Mouse (Mus musculus) granulocyte monocyte progenitor cell, adult 5-6 weeks (primary cell): ENCODE results near the gene Sec1. TPM values are rescaled to one million over a fixed set of nuclear protein-coding genes. Genes with fewer than 3 reads are reported as not detected.

ENCODE experiments used
- ATAC-seq: replicated peaks from 2 replicates; pipeline ENCODE4 v1.8.0; 2016; ENCODE audit warnings: mild to moderate bottlenecking, moderate TSS enrichment, inconsistent platforms; ENCODE audit not compliant: poor library complexity, severe bottlenecking
- total RNA-seq, 2 experiments: library from RNA; stranded (forward) in 1 of 2; stranded (reverse) in 1 of 2; fragments of 200-712, 200-1000 nt in 1 of 2; fragments of >200 nt in 1 of 2; fragmentation: Nextera tagmentation in 1 of 2; gene quantifications; 2 replicates each; pipeline ENCODE4 v1.2.3; 2014 to 2017

Gene Sec1
- total RNA-seq, 2 experiments from 2014 or later = not detected

DNA sequence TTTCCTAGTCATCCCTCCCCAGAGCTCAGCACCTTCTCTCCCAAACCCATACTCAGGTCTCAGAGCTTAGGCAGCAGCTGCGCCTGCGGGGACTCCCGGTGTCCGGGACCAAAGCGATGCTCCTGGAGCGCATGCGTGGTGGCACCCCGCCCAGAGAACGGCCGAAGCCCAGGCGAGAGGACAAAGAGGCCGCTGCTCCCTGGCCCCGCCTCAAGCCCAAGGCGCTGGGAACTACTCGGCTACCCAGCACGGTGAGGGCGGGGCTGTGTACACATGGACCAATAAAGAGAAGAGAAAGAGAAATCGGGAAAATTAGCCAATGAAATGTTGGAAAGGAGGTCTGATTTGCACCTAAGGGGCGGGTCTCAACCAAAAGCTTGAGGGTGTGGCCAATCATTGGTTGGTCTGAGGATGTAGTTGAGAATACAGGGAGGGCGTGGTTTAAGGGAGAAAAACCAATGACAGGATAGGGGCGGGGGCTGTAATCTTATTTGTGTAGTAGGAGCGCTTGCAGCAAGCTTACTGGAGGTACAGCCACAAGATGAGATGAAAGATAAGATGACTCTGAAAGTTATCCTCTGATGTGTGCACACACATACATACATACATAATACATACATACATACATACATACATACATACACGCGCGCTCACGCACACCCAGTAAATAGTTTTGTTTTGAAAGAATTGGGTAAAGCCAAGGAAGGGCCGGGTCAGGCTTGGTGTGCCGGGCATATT lies 50.6 kb downstream of the Sec1 start:
- ATAC-seq = peak; percentile 88

- no peak for ATAC-seq
These were observed 51.5 kb downstream of the Sec1 start for GRCm38 (mm10) chr7:45642503-45643255.

DNA sequence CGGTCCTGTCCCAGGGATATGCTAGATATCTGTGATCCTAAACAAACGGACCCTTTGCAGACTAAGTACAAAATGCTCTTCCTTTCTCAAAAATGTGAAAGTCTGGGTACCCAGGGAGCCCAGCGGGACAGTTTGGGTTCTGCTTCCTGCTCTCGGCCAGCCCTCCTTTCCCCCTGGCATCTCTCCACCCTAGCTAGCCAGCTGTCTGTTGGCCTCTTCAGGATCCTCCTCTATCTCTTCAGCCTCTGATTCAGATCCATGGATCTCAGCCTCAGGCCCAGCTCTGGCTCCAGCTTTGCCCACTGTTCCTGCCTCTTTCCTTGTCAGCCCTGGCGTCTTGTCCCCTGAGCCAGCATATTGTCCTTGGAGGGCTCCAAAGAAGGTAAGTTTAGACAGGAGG lies 52.1 kb downstream of the Sec1 start:
- ATAC-seq = no peak

DNA sequence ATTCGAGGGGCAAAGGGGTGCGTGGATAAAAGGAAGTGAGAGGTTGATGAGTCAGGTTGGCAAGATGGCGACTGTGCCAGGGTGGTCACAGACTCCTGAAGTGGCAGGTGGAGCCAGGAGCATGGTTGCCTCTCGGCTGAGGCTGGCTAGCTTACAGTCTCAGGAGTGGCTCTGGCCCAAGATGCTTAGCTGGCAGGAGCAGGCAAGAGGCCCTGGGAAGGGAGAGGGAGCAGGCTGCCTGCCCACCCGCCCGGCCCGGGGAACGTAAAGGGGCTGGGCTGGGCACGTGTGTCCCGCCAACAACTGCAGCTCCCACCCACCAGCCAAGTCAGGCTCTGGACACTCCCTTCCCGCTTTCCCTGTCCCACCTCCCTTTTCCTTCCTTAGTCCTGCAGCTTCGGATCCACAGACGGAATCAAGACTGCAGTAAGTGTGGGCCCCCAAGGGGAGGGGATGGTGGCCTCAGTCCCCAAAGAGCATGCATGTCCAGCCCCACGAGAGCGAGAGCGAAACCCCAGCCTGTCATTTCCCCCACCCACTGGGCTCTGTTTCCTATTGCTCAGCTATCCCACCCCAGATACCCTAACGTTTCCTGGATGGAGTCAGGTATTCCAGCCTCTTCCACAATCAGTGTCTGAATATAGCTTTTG lies 52.7 kb downstream of the Sec1 start:
- ATAC-seq = no peak

DNA sequence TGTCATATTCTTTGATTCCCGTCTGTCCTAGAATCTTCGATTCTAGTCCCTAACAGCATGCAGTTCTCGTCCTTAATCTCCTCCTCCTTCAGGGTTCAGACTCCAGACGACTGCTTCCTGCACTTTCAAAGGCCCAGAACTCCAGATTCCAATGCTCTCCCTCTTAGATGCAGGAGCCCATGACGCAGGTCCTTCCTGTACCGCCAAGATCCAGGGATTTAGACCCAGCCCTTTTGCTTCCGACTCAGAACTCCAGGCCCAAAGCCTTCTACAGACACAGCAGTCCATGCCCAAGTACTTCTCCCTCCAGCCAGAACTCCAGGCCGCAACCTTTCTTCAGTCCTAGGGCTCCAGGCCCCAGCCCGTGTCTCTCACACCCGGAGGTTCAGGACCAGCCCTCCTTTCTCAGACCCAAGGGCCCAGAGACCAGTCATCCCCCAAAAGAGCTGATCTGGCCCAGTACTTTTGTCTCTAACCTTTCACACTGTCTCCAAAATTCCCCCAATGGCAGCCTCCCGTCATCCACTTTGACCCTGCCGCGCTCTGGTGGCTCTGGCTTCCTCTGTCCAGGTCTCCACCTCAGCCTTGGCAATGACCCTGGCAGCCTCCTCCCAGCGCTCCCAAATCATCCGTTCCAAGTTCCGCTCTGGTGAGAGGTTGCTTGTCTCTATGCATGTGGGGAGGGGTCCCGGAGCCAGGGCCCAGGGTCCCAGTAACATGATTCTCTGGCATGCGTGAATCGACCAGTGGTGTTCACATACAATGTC lies 53.8 kb downstream of the Sec1 start:
- no peak for ATAC-seq

DNA sequence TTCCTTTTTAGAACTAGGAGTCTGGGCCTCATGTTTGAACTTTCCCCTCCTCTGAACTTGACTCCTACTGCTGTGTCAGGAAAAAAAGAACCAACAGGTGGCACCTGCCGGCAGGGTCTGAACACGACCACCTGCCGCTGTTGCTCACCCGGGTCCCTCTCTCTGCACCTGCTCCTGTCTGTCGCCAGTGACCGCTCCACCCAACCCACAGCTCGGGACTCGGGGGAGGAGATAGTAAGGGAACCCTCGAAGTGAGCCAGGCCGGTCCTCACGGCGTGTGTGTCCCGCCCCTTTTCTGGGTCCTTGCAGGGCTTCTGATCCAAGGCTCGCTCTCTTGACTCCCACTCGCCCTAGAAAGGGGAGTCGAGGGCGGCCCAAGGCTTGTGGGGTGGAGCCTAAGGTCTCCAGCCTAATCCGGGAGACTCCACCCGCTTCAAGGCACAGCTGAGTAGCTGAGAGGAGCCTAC lies 54.6 kb downstream of the Sec1 start, which contains the start of gene Mamstr:
Mamstr (plus strand) TSS at position 417 of the 467 bp plus-strand sequence.
- no peak for ATAC-seq

GRCm38 (mm10) chr7:45638623-45639401 lies 55.4 kb downstream of the Sec1 start:
- ATAC-seq = no peak

- ATAC-seq = no peak
These were observed 56.5 kb downstream of the Sec1 start for GRCm38 (mm10) chr7:45637710-45638109.

- peak; percentile 27 for ATAC-seq
These were observed 58.2 kb downstream of the Sec1 start for GRCm38 (mm10) chr7:45635711-45636688.

DNA sequence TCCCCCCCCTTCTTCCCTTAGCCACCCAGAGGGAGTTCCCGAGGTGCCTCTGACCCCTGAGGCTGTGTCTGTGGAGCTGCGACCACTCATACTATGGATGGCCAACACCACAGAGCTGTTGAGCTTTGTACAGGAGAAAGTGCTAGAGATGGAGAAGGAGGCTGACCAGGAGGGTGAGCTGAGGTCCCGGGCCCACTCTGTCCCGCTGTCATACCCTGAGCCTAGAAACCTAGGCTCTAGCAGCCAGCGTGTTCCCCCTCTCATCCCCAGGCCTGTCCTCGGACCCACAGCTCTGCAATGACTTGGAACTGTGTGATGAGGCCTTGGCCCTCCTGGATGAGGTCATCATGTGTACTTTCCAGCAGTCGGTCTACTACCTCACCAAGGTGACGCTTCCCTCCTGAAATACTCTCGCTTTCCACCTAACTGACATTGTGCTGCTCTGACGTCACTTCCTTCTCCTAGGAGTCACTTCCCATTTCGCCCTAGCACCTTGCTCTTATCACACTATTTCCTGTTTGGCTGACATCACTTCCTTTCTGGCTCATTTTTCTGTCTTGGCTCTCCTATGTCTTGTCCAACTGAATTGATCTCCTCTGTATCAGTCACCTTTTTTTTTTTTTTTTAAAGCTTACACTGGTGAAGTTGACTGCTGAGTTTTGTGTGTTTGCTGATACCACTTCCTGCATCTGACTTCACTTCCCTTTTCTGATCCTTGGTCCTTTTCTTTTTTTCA lies 59.1 kb downstream of the Sec1 start:
- peak; percentile 92 for ATAC-seq

GRCm38 (mm10) chr7:45632499-45632898 lies 61.7 kb downstream of the Sec1 start:
- no peak for ATAC-seq

DNA sequence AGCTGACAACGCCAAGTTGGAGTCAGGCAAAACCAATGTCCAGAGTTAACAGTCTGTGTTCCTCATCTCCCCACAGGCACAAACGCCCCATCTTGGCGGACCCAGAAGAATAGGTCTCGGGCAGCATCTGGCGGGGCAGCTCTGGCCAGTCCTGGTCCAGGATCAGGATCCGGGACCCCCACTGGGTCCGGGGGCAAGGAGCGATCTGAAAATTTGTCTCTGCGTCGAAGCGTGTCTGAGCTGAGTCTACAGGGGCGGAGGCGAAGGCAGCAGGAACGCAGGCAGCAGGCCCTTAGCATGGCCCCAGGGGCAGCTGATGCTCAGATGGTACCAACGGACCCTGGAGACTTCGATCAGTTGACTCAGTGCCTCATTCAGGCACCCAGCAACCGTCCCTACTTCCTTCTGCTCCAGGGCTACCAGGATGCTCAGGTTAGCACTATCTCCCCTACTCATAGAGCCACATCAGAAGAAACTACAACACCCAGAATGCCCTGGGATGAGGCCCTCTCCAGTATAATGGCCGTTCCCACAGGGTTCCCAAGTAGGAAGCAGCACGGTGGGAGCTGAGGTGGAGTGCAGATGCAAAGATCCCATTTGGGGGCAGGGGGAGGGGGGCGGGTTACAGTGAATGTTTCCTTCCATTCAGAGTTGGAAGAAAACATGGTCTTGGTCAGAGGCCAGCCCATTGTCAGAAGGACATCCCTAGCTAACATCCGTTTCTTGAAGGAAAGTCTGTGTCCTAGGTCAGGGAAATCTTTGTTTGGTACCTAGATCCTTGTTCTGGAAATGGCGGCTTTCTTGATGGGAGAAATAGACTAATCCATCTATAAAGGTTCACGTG lies 63.9 kb downstream of the Sec1 start:
- ATAC-seq = no peak

DNA sequence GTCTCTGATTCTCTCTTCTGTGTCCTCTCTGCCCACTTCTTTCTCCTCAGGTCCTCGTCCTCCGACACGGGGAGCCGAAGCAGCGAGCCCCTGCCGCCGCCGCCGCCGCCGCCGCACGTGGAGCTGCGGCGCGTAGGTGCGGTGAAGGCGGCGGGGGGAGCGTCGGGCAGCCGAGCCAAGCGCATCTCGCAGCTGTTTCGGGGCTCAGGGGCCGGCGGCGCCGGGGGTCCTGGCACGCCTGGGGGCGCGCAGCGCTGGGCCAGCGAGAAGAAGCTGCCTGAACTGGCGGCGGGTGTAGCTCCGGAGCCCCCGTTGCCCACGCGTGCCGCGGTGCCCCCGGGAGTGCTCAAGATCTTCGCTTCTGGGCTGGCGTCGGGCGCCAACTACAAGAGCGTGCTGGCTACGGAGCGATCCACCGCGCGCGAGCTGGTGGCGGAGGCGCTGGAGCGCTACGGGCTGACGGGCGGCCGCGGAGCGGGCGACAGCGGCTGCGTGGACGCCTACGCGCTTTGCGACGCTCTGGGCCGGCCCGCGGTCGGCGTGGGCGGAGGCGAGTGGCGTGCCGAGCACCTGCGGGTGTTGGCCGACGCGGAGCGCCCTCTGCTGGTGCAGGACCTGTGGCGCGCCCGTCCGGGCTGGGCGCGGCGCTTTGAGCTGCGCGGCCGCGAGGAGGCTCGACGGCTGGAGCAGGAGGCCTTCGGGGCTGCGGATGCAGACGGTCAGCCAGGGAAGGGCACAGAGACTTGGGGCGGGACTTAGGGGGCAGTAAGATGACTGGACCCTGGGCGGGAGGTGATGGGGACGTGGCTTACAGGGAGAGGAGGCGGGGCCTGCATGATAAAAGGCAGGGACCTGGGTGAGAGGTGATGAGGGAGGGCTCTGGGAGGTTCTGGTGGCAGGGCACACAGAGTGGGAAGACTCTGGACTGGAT lies 65.6 kb downstream of the Sec1 start:
- peak; percentile 92 for ATAC-seq
